Mouse (Mus musculus) stomach, postnatal 0 days (tissue): Measurements from ENCODE around the gene Mgat5b. TPM values are rescaled to one million over a fixed set of nuclear protein-coding genes. Genes with fewer than 3 reads are reported as not detected.

Experiments used
- ATAC-seq: fragments of 200-750 bp; cut with Nextera tagmentation; 2 replicates; pipeline ENCODE4 v1.8.0; 2017; ENCODE audit not compliant: low FRiP score, low TSS enrichment
- DNase-seq: peaks from one replicate; pipeline ENCODE4 v3.0.0-alpha.2; 2016; ENCODE audit warnings: low spot score
- H3K27ac ChIP-seq: fragments of 300-500 bp; sonication (generic); replicated peaks from 2 replicates; pipeline ENCODE4 v1.5.1; 2014; ENCODE audit warnings: mild to moderate bottlenecking, control low read depth
- H3K27me3 ChIP-seq: fragments of 300-500 bp; sonication (generic); 2 replicates; pipeline ENCODE4 v1.6.1; 2014; ENCODE audit warnings: low read length; ENCODE audit not compliant: control insufficient read depth, insufficient read depth
- H3K36me3 ChIP-seq: fragments of 300-500 bp; sonication (generic); 2 replicates; pipeline ENCODE4 v1.6.1; 2014; ENCODE audit warnings: low read length, mixed read lengths; ENCODE audit not compliant: control insufficient read depth, insufficient read depth
- H3K4me1 ChIP-seq: fragments of 300-500 bp; sonication (generic); replicated peaks from 2 replicates; pipeline ENCODE4 v1.6.1; 2014; ENCODE audit warnings: antibody characterized with exemption; ENCODE audit not compliant: control insufficient read depth, insufficient read depth
- H3K4me2 ChIP-seq: fragments of 300-500 bp; sonication (generic); replicated peaks from 2 replicates; pipeline ENCODE4 v1.6.1; 2014; ENCODE audit warnings: low read depth, mild to moderate bottlenecking, control low read depth, moderate library complexity
- H3K4me3 ChIP-seq: fragments of 300-500 bp; sonication (generic); 2 replicates; pipeline ENCODE4 v1.5.1; 2014; ENCODE audit warnings: low read depth, low read length, control low read depth
- H3K9ac ChIP-seq: fragments of 300-500 bp; sonication (generic); 2 replicates; pipeline ENCODE4 v1.6.1; 2014; ENCODE audit warnings: mild to moderate bottlenecking, low read length, control low read depth, mixed read lengths
- H3K9me3 ChIP-seq: fragments of 300-500 bp; sonication (generic); 2 replicates; pipeline ENCODE4 v1.6.1; 2016; ENCODE audit warnings: low read length; ENCODE audit not compliant: control insufficient read depth
- CTCF ChIP-seq: IDR thresholded peaks from 2 replicates; pipeline ENCODE4 v1.5.1; 2016; ENCODE audit warnings: antibody characterized with exemption, low read depth, mild to moderate bottlenecking, moderate library complexity
- EP300 ChIP-seq: optimal IDR thresholded peaks from 2 replicates; pipeline ENCODE3; 2016; ENCODE audit warnings: antibody characterized with exemption
- WGBS: fragments of 180-500 bp; shearing (Covaris S2); extraction: QIAGEN DNeasy Blood & Tissue Kit; methylation state at CpG from one replicate; pipeline ENCODE4 v1.1.7; 2014; 5-methylcytosine and 5-hydroxymethylcytosine counted together
- polyA plus RNA-seq: library from polyadenylated mRNA; unstranded; fragments of >200 nt; fragmentation: Nextera tagmentation; extraction: Ambion mirVana; gene quantifications from 2 replicates; pipeline ENCODE4 v1.2.1, GENCODE M21; 2015

Gene Mgat5b
- polyA plus RNA-seq, 1 experiment from 2014 or later = 0.30 TPM

- H3K4me1 ChIP-seq = 0 out of 2 replicates have a peak, but pooled peaks cover 2% of the 10 kb centered on the region
- no peaks in the 10 kb centered on the region for H3K36me3 ChIP-seq
- no peaks in the 10 kb centered on the region for H3K9me3 ChIP-seq
- H3K9ac ChIP-seq = no peak overlapping the region
- H3K4me2 ChIP-seq = no peak overlapping the region
- no peak overlapping the region for H3K4me3 ChIP-seq
- 51% methylated on average over 7 of the region's 7 CpGs for WGBS
- TF ChIP-seq EP300 (no peak), CTCF (no peak)
- DNase-seq = no peak
- no peak for ATAC-seq
- H3K27me3 ChIP-seq = no peaks in the 10 kb centered on the region
- no peak overlapping the region for H3K27ac ChIP-seq
These were observed 37.8 kb upstream of the Mgat5b start for GRCm38 (mm10) chr11:116880839-116881238.

DNA sequence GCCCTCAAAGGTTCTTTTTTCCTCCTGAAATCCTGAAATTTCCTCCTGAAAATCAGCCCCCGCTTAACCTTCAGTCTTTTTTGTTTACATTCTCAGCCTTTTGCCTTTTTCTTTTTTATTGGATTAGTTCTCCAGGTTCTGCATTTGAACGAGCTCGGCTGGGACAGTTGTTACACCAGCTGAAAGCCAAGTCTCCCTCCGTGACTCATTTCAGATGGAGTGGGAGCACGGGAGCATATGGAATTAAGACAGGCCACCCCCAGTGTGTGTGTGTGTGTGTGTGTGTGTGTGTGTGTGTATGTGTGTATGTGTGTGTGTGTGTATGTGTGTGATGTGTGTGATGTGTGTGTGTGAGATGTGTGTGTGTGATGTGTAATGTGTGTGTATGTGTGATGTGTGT, 37.2 kb upstream of the Mgat5b start:
- no peak overlapping the region for H3K27ac ChIP-seq
- TF ChIP-seq EP300 (no peak), CTCF (no peak)
- no peak overlapping the region for H3K4me2 ChIP-seq
- WGBS = 31% methylated on average over 5 of the region's 5 CpGs
- no peaks in the 10 kb centered on the region for H3K9me3 ChIP-seq
- no peaks in the 10 kb centered on the region for H3K27me3 ChIP-seq
- 0 out of 2 replicates have a peak, but pooled peaks cover 2% of the 10 kb centered on the region for H3K4me1 ChIP-seq
- H3K4me3 ChIP-seq = no peak overlapping the region
- no peak overlapping the region for H3K9ac ChIP-seq
- ATAC-seq = no peak
- DNase-seq = no peak
- no peaks in the 10 kb centered on the region for H3K36me3 ChIP-seq

DNA sequence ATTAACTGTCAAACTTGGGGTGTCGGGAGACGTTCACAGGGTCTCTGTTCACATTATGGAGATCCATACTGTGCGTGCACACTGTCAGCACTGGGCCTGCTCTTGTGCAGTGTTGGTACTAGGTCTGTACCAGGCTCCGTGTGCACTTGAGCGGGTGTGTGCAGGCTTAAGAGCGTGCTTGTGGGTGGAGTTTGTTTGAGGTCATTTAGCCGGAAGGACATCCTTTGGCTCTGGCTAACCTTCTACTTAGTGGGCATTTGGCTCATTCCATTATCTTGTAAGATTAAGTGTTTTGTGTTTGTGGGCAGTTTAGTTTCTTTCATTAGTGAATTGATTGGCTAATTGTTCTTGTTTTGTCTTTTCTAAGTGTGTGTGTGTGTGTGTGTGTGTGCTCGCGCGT, 36.2 kb upstream of the Mgat5b start:
- TF ChIP-seq CTCF (no peak), EP300 (no peak)
- H3K4me3 ChIP-seq = no peak overlapping the region
- DNase-seq (no peak), ATAC-seq (peak; percentile 33; the same call in 1 of the 2 replicates)
- WGBS = 71% methylated on average over 10 of the region's 10 CpGs
- no peaks in the 10 kb centered on the region for H3K36me3 ChIP-seq
- no peaks in the 10 kb centered on the region for H3K27me3 ChIP-seq
- no peak overlapping the region for H3K27ac ChIP-seq
- no peak overlapping the region for H3K4me2 ChIP-seq
- H3K9me3 ChIP-seq = no peaks in the 10 kb centered on the region
- H3K4me1 ChIP-seq = 0 out of 2 replicates have a peak, but pooled peaks cover 2% of the 10 kb centered on the region
- H3K9ac ChIP-seq = no peak overlapping the region

DNA sequence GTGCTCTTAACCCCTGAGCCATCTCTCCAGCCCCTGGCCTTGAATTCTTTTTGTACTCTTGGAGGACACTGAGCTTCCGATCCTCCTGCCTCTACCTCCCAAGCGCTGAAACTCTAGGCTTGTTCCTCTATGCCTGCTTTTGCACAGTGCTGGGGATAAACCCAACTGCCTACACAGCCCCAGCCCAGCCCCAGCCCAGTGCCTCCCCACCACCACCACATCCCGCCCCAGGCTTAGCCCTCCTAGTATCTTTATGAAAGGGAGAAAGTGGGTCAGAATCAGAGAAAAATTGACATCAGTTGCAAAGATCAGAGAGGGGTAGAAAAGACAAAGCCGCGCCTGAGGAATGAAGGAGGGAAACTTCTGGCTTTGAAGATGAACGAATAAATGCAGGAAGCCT, 34.6 kb upstream of the Mgat5b start:
- ATAC-seq = no peak
- no peak overlapping the region for H3K9ac ChIP-seq
- DNase-seq = no peak
- 82% methylated on average over 6 of the region's 6 CpGs for WGBS
- no peaks in the 10 kb centered on the region for H3K36me3 ChIP-seq
- H3K4me1 ChIP-seq = 0 out of 2 replicates have a peak, but pooled peaks cover 2% of the 10 kb centered on the region
- H3K4me2 ChIP-seq = no peak overlapping the region
- TF ChIP-seq CTCF (no peak), EP300 (no peak)
- no peak overlapping the region for H3K27ac ChIP-seq
- no peaks in the 10 kb centered on the region for H3K27me3 ChIP-seq
- no peaks in the 10 kb centered on the region for H3K9me3 ChIP-seq
- no peak overlapping the region for H3K4me3 ChIP-seq

DNA sequence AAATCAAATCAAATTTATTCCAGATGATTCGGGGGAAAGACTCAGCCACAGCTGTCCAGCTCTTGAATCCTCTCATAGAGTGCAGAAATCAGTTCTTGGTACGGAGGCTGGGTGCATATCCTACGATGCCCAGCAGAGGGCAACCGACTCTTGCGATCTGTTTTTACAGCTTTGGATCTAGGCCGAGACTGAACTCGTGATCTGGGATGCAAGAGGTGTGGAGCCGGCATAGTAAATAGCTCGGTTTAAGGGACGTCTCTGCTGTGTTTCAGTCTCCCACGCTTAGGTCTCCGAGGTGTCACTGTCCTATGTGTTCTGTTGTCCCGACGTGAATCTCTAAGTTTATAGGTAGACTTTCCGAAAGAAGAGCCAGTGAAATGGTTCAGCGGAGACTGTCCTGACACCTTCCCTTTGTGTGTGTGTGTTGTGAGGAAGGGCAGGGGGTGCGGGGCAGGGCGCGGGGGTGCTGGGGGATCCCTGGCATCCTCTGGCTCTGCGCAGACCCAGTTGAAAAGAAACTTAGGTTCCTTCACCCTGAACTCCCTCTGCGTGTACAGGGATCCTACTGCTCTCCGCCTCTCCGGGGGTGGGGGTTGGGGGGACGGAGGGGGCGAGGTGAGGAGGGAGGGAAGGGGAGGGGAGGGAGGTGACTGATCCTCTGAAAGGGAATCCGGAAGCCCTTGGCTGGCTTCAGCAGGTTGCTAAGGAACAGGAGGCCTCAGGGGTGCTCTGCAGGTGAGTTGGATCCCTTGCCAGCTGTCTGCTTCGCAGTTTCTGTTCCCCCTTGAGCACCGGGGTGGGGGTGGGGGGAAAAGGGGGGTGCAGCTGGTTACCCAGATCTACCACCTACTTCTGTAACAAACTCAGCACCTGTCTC, 33.1 kb upstream of the Mgat5b start:
- H3K4me1 ChIP-seq = 0 out of 2 replicates have a peak, but pooled peaks cover 2% of the 10 kb centered on the region
- H3K27ac ChIP-seq = no peak overlapping the region
- H3K36me3 ChIP-seq = no peaks in the 10 kb centered on the region
- H3K4me3 ChIP-seq = peak overlapping the region; percentile 21; the same call in 1 of the 2 replicates
- no peaks in the 10 kb centered on the region for H3K9me3 ChIP-seq
- no peaks in the 10 kb centered on the region for H3K27me3 ChIP-seq
- H3K9ac ChIP-seq = no peak overlapping the region; the same call in 1 of the 2 replicates
- peak overlapping the region; percentile 53 for H3K4me2 ChIP-seq
- peak; percentile 85 for DNase-seq
- WGBS = 2% methylated on average over 27 of the region's 28 CpGs
- ATAC-seq = peak; percentile 39
- peak; percentile 97 for TF ChIP-seq CTCF
- no peak for TF ChIP-seq EP300

DNA sequence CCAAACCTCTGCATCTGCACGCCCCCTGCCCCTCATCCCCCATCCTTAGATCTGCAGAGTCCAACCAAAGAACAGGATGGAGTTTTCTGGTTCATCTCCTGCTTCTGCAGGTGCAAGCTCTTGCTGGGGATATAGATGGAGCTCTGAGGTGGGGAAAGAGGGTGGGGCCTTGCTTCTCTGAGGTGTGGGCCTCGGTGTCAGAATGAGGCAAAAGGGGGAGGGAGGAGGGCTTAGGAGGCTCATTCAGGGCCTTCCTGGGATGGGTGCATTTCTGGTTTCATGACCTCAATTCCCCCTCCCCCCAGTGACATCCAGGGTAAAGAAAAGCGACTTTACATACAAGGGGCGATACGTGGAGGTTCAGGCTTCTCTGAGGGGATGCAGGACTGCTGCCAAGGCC, 31.5 kb upstream of the Mgat5b start:
- WGBS = 66% methylated on average over 5 of the region's 5 CpGs

More for the DNA sequence above, 31.5 kb upstream of the Mgat5b start:
- H3K9ac ChIP-seq = no peak overlapping the region
- DNase-seq (no peak), ATAC-seq (no peak)
- H3K9me3 ChIP-seq = no peaks in the 10 kb centered on the region
- no peaks in the 10 kb centered on the region for H3K36me3 ChIP-seq
- TF ChIP-seq CTCF = no peak
- no peak for TF ChIP-seq EP300
- H3K4me2 ChIP-seq = no peak overlapping the region
- 0 out of 2 replicates have a peak, but pooled peaks cover 2% of the 10 kb centered on the region for H3K4me1 ChIP-seq
- H3K27ac ChIP-seq = no peak overlapping the region
- H3K27me3 ChIP-seq = no peaks in the 10 kb centered on the region
- H3K4me3 ChIP-seq = no peak overlapping the region
